Mouse (Mus musculus) MEL (cell line): ENCODE measurements around the gene Filip1l. TPM values are rescaled to one million over a fixed set of nuclear protein-coding genes. Genes with fewer than 3 reads are reported as not detected.

Source experiments
- DNase-seq: peaks from one replicate; pipeline ENCODE4 v3.0.0; 2011; ENCODE audit warnings: low read depth, low spot score
- H3K27ac ChIP-seq: 2 replicates; pipeline ENCODE4 v1.5.1; 2012; ENCODE audit warnings: low read depth, mild to moderate bottlenecking, control low read depth, low read length, moderate library complexity; ENCODE audit not compliant: control insufficient read depth
- H3K27me3 ChIP-seq, 2 experiments: fragments of 150-350 bp in 1 of 2; sonication (generic) in 1 of 2; 2 replicates each; pipeline ENCODE4 v1.6.1; 2012; ENCODE audit warnings: low read length in 2 of 2, mild to moderate bottlenecking in 2 of 2, improper control_type of control experiment in 1 of 2, moderate library complexity in 1 of 2; ENCODE audit not compliant: insufficient read depth in 2 of 2, control insufficient read depth in 1 of 2
- H3K36me3 ChIP-seq, 2 experiments: 2 replicates each; pipeline ENCODE4 v1.6.1; 2012 to 2014; ENCODE audit warnings: low read length in 2 of 2, improper control_type of control experiment in 1 of 2, inconsistent platforms in 1 of 2, mild to moderate bottlenecking in 1 of 2; ENCODE audit not compliant: insufficient read depth in 2 of 2, control insufficient read depth in 1 of 2
- H3K4me1 ChIP-seq, 2 experiments: fragments of 150-350 bp in 1 of 2; sonication (generic) in 1 of 2; 2 replicates each; pipeline ENCODE4 v1.6.1; 2012; ENCODE audit warnings: low read length in 2 of 2, improper control_type of control experiment in 1 of 2, mild to moderate bottlenecking in 1 of 2; ENCODE audit not compliant: insufficient read depth in 2 of 2, control insufficient read depth in 1 of 2
- H3K4me3 ChIP-seq, 2 experiments: fragments of 150-350 bp in 1 of 2; sonication (generic) in 1 of 2; 2 replicates each; pipeline ENCODE4 v1.5.1; 2012; ENCODE audit warnings: low read depth in 2 of 2, low read length in 2 of 2, mild to moderate bottlenecking in 2 of 2, moderate library complexity in 2 of 2, control low read depth in 1 of 2, improper control_type of control experiment in 1 of 2; ENCODE audit not compliant: control insufficient read depth in 1 of 2, insufficient read depth in 1 of 2
- H3K79me2 ChIP-seq: 2 replicates; pipeline ENCODE4 v1.6.1; 2012; ENCODE audit warnings: mild to moderate bottlenecking, low read length, moderate library complexity; ENCODE audit not compliant: control insufficient read depth, poor library complexity, insufficient read depth
- H3K9ac ChIP-seq: 2 replicates; pipeline ENCODE4 v1.6.1; 2012; ENCODE audit warnings: low read depth, mild to moderate bottlenecking, control low read depth, low read length, moderate library complexity; ENCODE audit not compliant: control insufficient read depth, poor library complexity, severe bottlenecking
- H3K9me3 ChIP-seq: fragments of 150-350 bp; sonication (generic); replicated peaks from 2 replicates; pipeline ENCODE4 v1.6.1; 2012; ENCODE audit warnings: mild to moderate bottlenecking, low read length, improper control_type of control experiment, moderate library complexity; ENCODE audit not compliant: insufficient read depth
- CHD1 ChIP-seq: IDR thresholded peaks from 2 replicates; pipeline ENCODE4 v1.6.1; 2012; ENCODE audit warnings: low read depth, mild to moderate bottlenecking, inconsistent platforms, low read length, improper control_type of control experiment
- E2F4 ChIP-seq: IDR thresholded peaks from 2 replicates; pipeline ENCODE4 v1.6.1; 2011; ENCODE audit warnings: low read depth, low read length, improper control_type of control experiment, borderline replicate concordance
- EP300 ChIP-seq, 2 experiments: IDR thresholded peaks; 2 replicates each; pipeline ENCODE4 v1.6.1; 2011; ENCODE audit warnings: improper control_type of control experiment in 2 of 2, low read length in 2 of 2, low read depth in 1 of 2, mild to moderate bottlenecking in 1 of 2
- MAX ChIP-seq: IDR thresholded peaks from 2 replicates; pipeline ENCODE4 v1.6.1; 2011; ENCODE audit warnings: low read length, improper control_type of control experiment
- MYB ChIP-seq: IDR thresholded peaks from 2 replicates; pipeline ENCODE4 v1.6.1; 2011; ENCODE audit warnings: mild to moderate bottlenecking, low read depth, low read length, improper control_type of control experiment
- POLR2AphosphoS2 ChIP-seq: IDR thresholded peaks from 2 replicates; pipeline ENCODE4 v1.6.1; 2011; ENCODE audit warnings: low read length, improper control_type of control experiment
- RAD21 ChIP-seq: IDR thresholded peaks from 2 replicates; pipeline ENCODE4 v1.6.1; 2011; ENCODE audit warnings: mild to moderate bottlenecking, low read depth, low read length, improper control_type of control experiment
- SMC3 ChIP-seq: IDR thresholded peaks from 2 replicates; pipeline ENCODE4 v1.6.1; 2011; ENCODE audit warnings: low read depth, low read length, improper control_type of control experiment
- TBP ChIP-seq: IDR thresholded peaks from 2 replicates; pipeline ENCODE4 v1.8.0; 2011; ENCODE audit warnings: low read depth, low read length, improper control_type of control experiment
- TCF12 ChIP-seq: IDR thresholded peaks from 2 replicates; pipeline ENCODE4 v1.6.1; 2014; ENCODE audit warnings: low read depth, mild to moderate bottlenecking, inconsistent platforms, low read length, improper control_type of control experiment, moderate library complexity
- polyA plus RNA-seq, 2 experiments: library from polyadenylated mRNA; stranded (reverse) in 1 of 2; unstranded in 1 of 2; fragments of >175 nt in 1 of 2; fragments of >200 nt in 1 of 2; gene quantifications; 2 replicates each; pipeline versions ENCODE4 v1.2.1 to v1.2.4; 2012; ENCODE audit warnings: low replicate concordance in 2 of 2, low read depth in 1 of 2; ENCODE audit not compliant: insufficient read length in 2 of 2, insufficient read depth in 1 of 2, missing spikeins in 1 of 2
- total RNA-seq: library from RNA; depleted of rRNA; stranded (reverse); fragments of 300-350 nt; gene quantifications from 2 replicates; pipeline ENCODE4 v1.2.3, GENCODE M21; 2012

Gene Filip1l
- total and polyA plus RNA-seq, 3 experiments = 0.27 to 1.8 TPM; not detected in 1

GRCm38 (mm10) chr16:57515636-57516035 is 162.7 kb downstream of the Filip1l start:
- Histone ChIP-seq H3K79me2 (peaks cover 5% of the 10 kb centered on the region), H3K27me3 (no peaks in the 10 kb centered on the region), H3K4me3 (no peak overlapping the region), H3K36me3 (peaks cover 6 to 7% of the 10 kb centered on the region in 2 experiments; a peak in 3 of 4 replicates), H3K9ac (no peak overlapping the region), H3K27ac (no peak overlapping the region), H3K4me1 (0 out of 4 replicates have a peak, but pooled peaks cover 0 to 5% of the 10 kb centered on the region in 2 experiments), H3K9me3 (no peaks in the 10 kb centered on the region)
- DNase-seq = no peak
- TF ChIP-seq POLR2AphosphoS2 (peak; percentile 11; the same call in 1 of the 2 replicates), SMC3 (no peak)

GRCm38 (mm10) chr16:57525046-57525445 is 172.2 kb downstream of the Filip1l start:
- Histone ChIP-seq H3K36me3 (0 out of 4 replicates have a peak, but pooled peaks cover 0 to 2% of the 10 kb centered on the region in 2 experiments), H3K4me3 (no peak overlapping the region), H3K79me2 (peaks cover 4% of the 10 kb centered on the region; the same call in 1 of the 2 replicates), H3K27ac (no peak overlapping the region), H3K4me1 (0 out of 4 replicates have a peak, but pooled peaks cover 0 to 4% of the 10 kb centered on the region in 2 experiments), H3K9me3 (no peaks in the 10 kb centered on the region), H3K27me3 (no peaks in the 10 kb centered on the region), H3K9ac (no peak overlapping the region)
- DNase-seq = no peak
- no peak for TF ChIP-seq MYB

- no peak overlapping the region for H3K9ac ChIP-seq
- H3K4me3 ChIP-seq = no peak overlapping the region
- no peaks in the 10 kb centered on the region for H3K36me3 ChIP-seq
- no peaks in the 10 kb centered on the region for H3K9me3 ChIP-seq
- TF ChIP-seq EP300 (IDR thresholded peaks at IDR 0.05; ENCODE audit: low read depth in 1 of 2, low read length in 2 of 2) (no peak), E2F4 (no peak), TBP (no peak), TCF12 (no peak), CHD1 (no peak), RAD21 (no peak), MAX (no peak), MYB (no peak)
- peaks cover 3% of the 10 kb centered on the region; the same call in 1 of the 2 replicates for H3K79me2 ChIP-seq
- no peak overlapping the region for H3K27ac ChIP-seq
- H3K27me3 ChIP-seq = no peaks in the 10 kb centered on the region
- DNase-seq = no peak
- no peaks in the 10 kb centered on the region for H3K4me1 ChIP-seq
Observed at GRCm38 (mm10) chr16:57525476-57525875, 172.6 kb downstream of the Filip1l start.
